Mouse (Mus musculus): ENCODE results near the gene Zfp687.

GRCm38 (mm10) chr3:95024551-95024950 lies 9.3 kb upstream of the Zfp687 start:
- TF ChIP-seq POLR2A (IDR thresholded peaks at IDR 0.05; ENCODE audit: extremely low read depth, insufficient read depth, low read length) (no peak), CTCF (IDR thresholded peaks at IDR 0.05; ENCODE audit: low read depth, low read length) (no peak)
